In genomic region chr3:7953911-7954310, GRCm38 (mm10) we compare ENCODE assay signal across 26 mouse cellular contexts.
"Had no signal": no experiment of that assay in that cellular context is flagged by ENCODE, and none has a peak within 500 bp of the region (broad histone marks: within the 10 kb centered on the region; RNA-seq: fewer than 3 reads in every experiment).

No protein-coding gene starts in this region.

- H3K27me3 ChIP-seq: embryonic facial prominence, embryonic 12.5 days; embryonic facial prominence, embryonic 13.5 days; embryonic facial prominence, embryonic 15.5 days; forebrain, embryonic 12.5 days; forebrain, embryonic 13.5 days; forebrain, embryonic 15.5 days had no signal

- H3K4me1 ChIP-seq: embryonic facial prominence, embryonic 10.5 days; embryonic facial prominence, embryonic 12.5 days; embryonic facial prominence, embryonic 13.5 days; embryonic facial prominence, embryonic 15.5 days; forebrain, embryonic 10.5 days; forebrain, embryonic 12.5 days; forebrain, embryonic 13.5 days; forebrain, embryonic 15.5 days had no signal

- H3K36me3 ChIP-seq: embryonic facial prominence, embryonic 10.5 days; embryonic facial prominence, embryonic 12.5 days; embryonic facial prominence, embryonic 13.5 days; embryonic facial prominence, embryonic 15.5 days; forebrain, embryonic 10.5 days; forebrain, embryonic 12.5 days; forebrain, embryonic 15.5 days had no signal

- H3K4me3 ChIP-seq: embryonic facial prominence, embryonic 10.5 days; embryonic facial prominence, embryonic 12.5 days; embryonic facial prominence, embryonic 13.5 days; embryonic facial prominence, embryonic 15.5 days; erythroblast, embryonic 14.5 days; forebrain, embryonic 10.5 days; forebrain, embryonic 12.5 days; forebrain, embryonic 13.5 days; forebrain, embryonic 15.5 days; gastrocnemius, adult 2 months; heart, adult 2 months had no signal

- H3K27ac ChIP-seq: embryonic facial prominence, embryonic 10.5 days; embryonic facial prominence, embryonic 12.5 days; embryonic facial prominence, embryonic 13.5 days; embryonic facial prominence, embryonic 15.5 days; forebrain, embryonic 10.5 days; forebrain, embryonic 12.5 days; forebrain, embryonic 13.5 days; forebrain, embryonic 15.5 days; gastrocnemius, adult 2 months; heart, adult 2 months had no signal

- DNase-seq: cerebellum, adult 2 months; cerebellum, adult 8-10 months; cerebellum, adult 9-10 months; cerebellum, adult 9-11 months; cerebellum, postnatal 10 days; cerebellum, postnatal 25 days; cerebellum, postnatal 36 days; embryo, embryonic 11 days; forebrain, postnatal 0 days; gastrocnemius, adult 2 months; gastrocnemius, postnatal 10 days; gastrocnemius, postnatal 14 days; gastrocnemius, postnatal 25 days; gastrocnemius, postnatal 36 days; heart, adult 11 months; heart, adult 18-20 months; heart, adult 2 months had no signal
